Mouse (Mus musculus) heart, embryonic 10.5 days (tissue): Measurements from ENCODE around the gene Kif26a. TPM values are rescaled to one million over a fixed set of nuclear protein-coding genes. Genes with fewer than 3 reads are reported as not detected.
A peak's percentile ranks its signal among the peaks of the same experiment; 100 is the strongest.

Experiments used
- DNase-seq: peaks from one replicate; pipeline ENCODE4 v3.0.0-alpha.2; 2017; ENCODE audit warnings: low spot score
- H3K27ac ChIP-seq: fragments of 300-500 bp; sonication (generic); 2 replicates; pipeline ENCODE4 v1.5.1; 2016; ENCODE audit warnings: mild to moderate bottlenecking
- H3K27me3 ChIP-seq: fragments of 300-500 bp; sonication (generic); 2 replicates; pipeline ENCODE4 v1.6.1; 2016; ENCODE audit warnings: mild to moderate bottlenecking; ENCODE audit not compliant: poor library complexity, insufficient read depth, severe bottlenecking
- H3K36me3 ChIP-seq: fragments of 300-500 bp; sonication (generic); 2 replicates; pipeline ENCODE4 v1.6.1; 2016; ENCODE audit warnings: mild to moderate bottlenecking, moderate library complexity
- H3K4me1 ChIP-seq: fragments of 300-500 bp; sonication (generic); 2 replicates; pipeline ENCODE4 v1.6.1; 2016; ENCODE audit warnings: mild to moderate bottlenecking
- H3K4me3 ChIP-seq: fragments of 300-500 bp; sonication (generic); 2 replicates; pipeline ENCODE4 v1.5.1; 2016; ENCODE audit warnings: mild to moderate bottlenecking, moderate library complexity
- H3K9me3 ChIP-seq: fragments of 300-500 bp; sonication (generic); 2 replicates; pipeline ENCODE4 v1.6.1; 2016; ENCODE audit warnings: mild to moderate bottlenecking, moderate library complexity
- WGBS: fragments of 180-500 bp; shearing (Covaris S2); methylation state at CpG from one replicate; pipeline ENCODE4 v1.1.7; 2016; 5-methylcytosine and 5-hydroxymethylcytosine counted together
- polyA plus RNA-seq: library from polyadenylated mRNA; unstranded; fragments of >200 nt; fragmentation: Nextera tagmentation; extraction: Ambion mirVana; gene quantifications from 2 replicates; pipeline ENCODE4 v1.2.1, GENCODE M21; 2016

Gene Kif26a
- polyA plus RNA-seq, 1 experiment from 2014 or later = 2.1 TPM

- Histone ChIP-seq H3K27ac (no peak overlapping the region), H3K9me3 (no peaks in the 10 kb centered on the region), H3K36me3 (no peaks in the 10 kb centered on the region), H3K4me3 (no peak overlapping the region), H3K27me3 (peaks cover 81% of the 10 kb centered on the region), H3K4me1 (peaks cover 11% of the 10 kb centered on the region)
- no peak for DNase-seq
- WGBS = 20% methylated on average over 13 of the region's 13 CpGs
These were observed 33.2 kb upstream of the Kif26a start for GRCm38 (mm10) chr12:112112686-112113396.

GRCm38 (mm10) chr12:112113710-112114109 lies 32.3 kb upstream of the Kif26a start:
- WGBS = 13% methylated on average over 7 of the region's 7 CpGs
- peak; percentile 88 for DNase-seq
- H3K4me3 ChIP-seq = no peak overlapping the region
- no peak overlapping the region for H3K27ac ChIP-seq
- no peaks in the 10 kb centered on the region for H3K9me3 ChIP-seq
- peaks cover 16% of the 10 kb centered on the region for H3K4me1 ChIP-seq
- H3K36me3 ChIP-seq = no peaks in the 10 kb centered on the region
- H3K27me3 ChIP-seq = peaks cover 75% of the 10 kb centered on the region

GRCm38 (mm10) chr12:112117006-112117405 lies 29.0 kb upstream of the Kif26a start:
- Histone ChIP-seq H3K27ac (no peak overlapping the region), H3K4me3 (no peak overlapping the region), H3K36me3 (no peaks in the 10 kb centered on the region), H3K4me1 (peaks cover 38% of the 10 kb centered on the region), H3K27me3 (peaks cover 79% of the 10 kb centered on the region), H3K9me3 (no peaks in the 10 kb centered on the region)
- 77% methylated on average over 5 of the region's 5 CpGs for WGBS
- no peak for DNase-seq

GRCm38 (mm10) chr12:112117649-112118048 lies 28.4 kb upstream of the Kif26a start:
- H3K27me3 ChIP-seq = peaks cover 79% of the 10 kb centered on the region
- peaks cover 37% of the 10 kb centered on the region for H3K4me1 ChIP-seq
- no peaks in the 10 kb centered on the region for H3K9me3 ChIP-seq
- H3K36me3 ChIP-seq = no peaks in the 10 kb centered on the region
- WGBS = 77% methylated on average over 7 of the region's 7 CpGs
- H3K27ac ChIP-seq = no peak overlapping the region
- no peak overlapping the region for H3K4me3 ChIP-seq
- DNase-seq = no peak

GRCm38 (mm10) chr12:112121188-112121587 lies 24.8 kb upstream of the Kif26a start:
- no peak overlapping the region for H3K4me3 ChIP-seq
- H3K4me1 ChIP-seq = peaks cover 38% of the 10 kb centered on the region
- H3K9me3 ChIP-seq = no peaks in the 10 kb centered on the region
- H3K36me3 ChIP-seq = no peaks in the 10 kb centered on the region
- no peak overlapping the region for H3K27ac ChIP-seq
- no peak for DNase-seq
- WGBS = 70% methylated on average over 3 of the region's 3 CpGs
- peaks cover 86% of the 10 kb centered on the region for H3K27me3 ChIP-seq

GRCm38 (mm10) chr12:112125903-112126302 lies 20.1 kb upstream of the Kif26a start:
- H3K27ac ChIP-seq = no peak overlapping the region
- H3K27me3 ChIP-seq = peaks cover 100% of the 10 kb centered on the region
- peaks cover 33% of the 10 kb centered on the region for H3K4me1 ChIP-seq
- H3K36me3 ChIP-seq = no peaks in the 10 kb centered on the region
- no peak overlapping the region for H3K4me3 ChIP-seq
- WGBS = 80% methylated on average over 14 of the region's 14 CpGs
- no peak for DNase-seq
- no peaks in the 10 kb centered on the region for H3K9me3 ChIP-seq

- Histone ChIP-seq H3K36me3 (no peaks in the 10 kb centered on the region), H3K4me3 (no peak overlapping the region), H3K27ac (no peak overlapping the region), H3K4me1 (peaks cover 31% of the 10 kb centered on the region), H3K27me3 (peaks cover 100% of the 10 kb centered on the region), H3K9me3 (no peaks in the 10 kb centered on the region)
- WGBS = 50% methylated on average over 14 of the region's 14 CpGs
- DNase-seq = no peak
These were observed 18.9 kb upstream of the Kif26a start for GRCm38 (mm10) chr12:112126931-112127635.

GRCm38 (mm10) chr12:112128526-112128925 lies 17.5 kb upstream of the Kif26a start:
- Histone ChIP-seq H3K27ac (no peak overlapping the region), H3K9me3 (no peaks in the 10 kb centered on the region), H3K4me3 (no peak overlapping the region), H3K36me3 (no peaks in the 10 kb centered on the region), H3K27me3 (peaks cover 100% of the 10 kb centered on the region), H3K4me1 (peaks cover 31% of the 10 kb centered on the region)
- WGBS = 73% methylated on average over 4 of the region's 4 CpGs
- DNase-seq = no peak

- Histone ChIP-seq H3K4me3 (no peak overlapping the region), H3K4me1 (peaks cover 30% of the 10 kb centered on the region), H3K27me3 (peaks cover 99% of the 10 kb centered on the region), H3K9me3 (no peaks in the 10 kb centered on the region), H3K27ac (no peak overlapping the region), H3K36me3 (no peaks in the 10 kb centered on the region)
- no peak for DNase-seq
- WGBS = 43% methylated on average over 6 of the region's 6 CpGs
These were observed 16.6 kb upstream of the Kif26a start for GRCm38 (mm10) chr12:112129300-112129856.

GRCm38 (mm10) chr12:112130161-112130860 lies 15.7 kb upstream of the Kif26a start:
- Histone ChIP-seq H3K9me3 (no peaks in the 10 kb centered on the region), H3K36me3 (no peaks in the 10 kb centered on the region), H3K27ac (peak overlapping the region; percentile 89), H3K4me3 (peak overlapping the region; percentile 87), H3K27me3 (peaks cover 99% of the 10 kb centered on the region), H3K4me1 (peaks cover 24% of the 10 kb centered on the region)
- WGBS = under 1% methylated on average over 77 of the region's 79 CpGs
- DNase-seq = no peak

- peaks cover 99% of the 10 kb centered on the region for H3K27me3 ChIP-seq
These were observed 15.1 kb upstream of the Kif26a start for GRCm38 (mm10) chr12:112130957-112131356.

GRCm38 (mm10) chr12:112140231-112140630 lies 5.8 kb upstream of the Kif26a start:
- peaks cover 75% of the 10 kb centered on the region for H3K27me3 ChIP-seq
- DNase-seq = no peak
- under 1% methylated on average over 5 of the region's 5 CpGs for WGBS
- H3K4me1 ChIP-seq = peaks cover 20% of the 10 kb centered on the region
- H3K9me3 ChIP-seq = no peaks in the 10 kb centered on the region
- no peak overlapping the region for H3K27ac ChIP-seq
- H3K4me3 ChIP-seq = no peak overlapping the region
- H3K36me3 ChIP-seq = no peaks in the 10 kb centered on the region

More at GRCm38 (mm10) chr12:112130957-112131356, 15.1 kb upstream of the Kif26a start:
- Histone ChIP-seq H3K36me3 (no peaks in the 10 kb centered on the region), H3K9me3 (no peaks in the 10 kb centered on the region), H3K27ac (peak overlapping the region; percentile 89), H3K4me3 (peak overlapping the region; percentile 87), H3K4me1 (peaks cover 21% of the 10 kb centered on the region)
- WGBS = 10% methylated on average over 32 of the region's 32 CpGs
- DNase-seq = no peak

- 59% methylated on average over 7 of the region's 7 CpGs for WGBS
- H3K27ac ChIP-seq = no peak overlapping the region
These were observed 5.3 kb upstream of the Kif26a start for GRCm38 (mm10) chr12:112140745-112141144.

More at GRCm38 (mm10) chr12:112140745-112141144, 5.3 kb upstream of the Kif26a start:
- Histone ChIP-seq H3K4me3 (no peak overlapping the region), H3K4me1 (peaks cover 25% of the 10 kb centered on the region), H3K9me3 (no peaks in the 10 kb centered on the region), H3K36me3 (no peaks in the 10 kb centered on the region), H3K27me3 (peaks cover 70% of the 10 kb centered on the region)
- DNase-seq = no peak
